Mouse (Mus musculus) MEL (cell line): Measurements from ENCODE around the gene Tbc1d17. TPM values are rescaled to one million over a fixed set of nuclear protein-coding genes. Genes with fewer than 3 reads are reported as not detected.
A peak's percentile ranks its signal among the peaks of the same experiment; 100 is the strongest.

Experiments used
- DNase-seq: peaks from one replicate; pipeline ENCODE4 v3.0.0; 2011; ENCODE audit warnings: low read depth, low spot score
- H3K27ac ChIP-seq: 2 replicates; pipeline ENCODE4 v1.5.1; 2012; ENCODE audit warnings: low read depth, mild to moderate bottlenecking, control low read depth, low read length, moderate library complexity; ENCODE audit not compliant: control insufficient read depth
- H3K27me3 ChIP-seq, 2 experiments: fragments of 150-350 bp in 1 of 2; sonication (generic) in 1 of 2; 2 replicates each; pipeline ENCODE4 v1.6.1; 2012; ENCODE audit warnings: low read length in 2 of 2, mild to moderate bottlenecking in 2 of 2, improper control_type of control experiment in 1 of 2, moderate library complexity in 1 of 2; ENCODE audit not compliant: insufficient read depth in 2 of 2, control insufficient read depth in 1 of 2
- H3K36me3 ChIP-seq, 2 experiments: 2 replicates each; pipeline ENCODE4 v1.6.1; 2012 to 2014; ENCODE audit warnings: low read length in 2 of 2, improper control_type of control experiment in 1 of 2, inconsistent platforms in 1 of 2, mild to moderate bottlenecking in 1 of 2; ENCODE audit not compliant: insufficient read depth in 2 of 2, control insufficient read depth in 1 of 2
- H3K4me1 ChIP-seq, 2 experiments: fragments of 150-350 bp in 1 of 2; sonication (generic) in 1 of 2; 2 replicates each; pipeline ENCODE4 v1.6.1; 2012; ENCODE audit warnings: low read length in 2 of 2, improper control_type of control experiment in 1 of 2, mild to moderate bottlenecking in 1 of 2; ENCODE audit not compliant: insufficient read depth in 2 of 2, control insufficient read depth in 1 of 2
- H3K4me3 ChIP-seq, 2 experiments: fragments of 150-350 bp in 1 of 2; sonication (generic) in 1 of 2; 2 replicates each; pipeline ENCODE4 v1.5.1; 2012; ENCODE audit warnings: low read depth in 2 of 2, low read length in 2 of 2, mild to moderate bottlenecking in 2 of 2, moderate library complexity in 2 of 2, control low read depth in 1 of 2, improper control_type of control experiment in 1 of 2; ENCODE audit not compliant: control insufficient read depth in 1 of 2, insufficient read depth in 1 of 2
- H3K79me2 ChIP-seq: 2 replicates; pipeline ENCODE4 v1.6.1; 2012; ENCODE audit warnings: mild to moderate bottlenecking, low read length, moderate library complexity; ENCODE audit not compliant: control insufficient read depth, poor library complexity, insufficient read depth
- H3K9ac ChIP-seq: 2 replicates; pipeline ENCODE4 v1.6.1; 2012; ENCODE audit warnings: low read depth, mild to moderate bottlenecking, control low read depth, low read length, moderate library complexity; ENCODE audit not compliant: control insufficient read depth, poor library complexity, severe bottlenecking
- H3K9me3 ChIP-seq: fragments of 150-350 bp; sonication (generic); replicated peaks from 2 replicates; pipeline ENCODE4 v1.6.1; 2012; ENCODE audit warnings: mild to moderate bottlenecking, low read length, improper control_type of control experiment, moderate library complexity; ENCODE audit not compliant: insufficient read depth
- BHLHE40 ChIP-seq: IDR thresholded peaks from 2 replicates; pipeline ENCODE4 v1.6.1; 2012; ENCODE audit warnings: low read depth, mild to moderate bottlenecking, inconsistent platforms, low read length, improper control_type of control experiment, borderline replicate concordance
- CHD1 ChIP-seq: IDR thresholded peaks from 2 replicates; pipeline ENCODE4 v1.6.1; 2012; ENCODE audit warnings: low read depth, mild to moderate bottlenecking, inconsistent platforms, low read length, improper control_type of control experiment
- CTCF ChIP-seq, 3 experiments: IDR thresholded peaks in 2 of 3; conservative IDR thresholded peaks in 1 of 3; 2 replicates each; pipeline ENCODE4 v1.5.1; 2011 to 2012; ENCODE audit warnings: low read length in 3 of 3, low read depth in 2 of 3, mild to moderate bottlenecking in 2 of 3, improper control_type of control experiment in 1 of 3, inconsistent platforms in 1 of 3, mixed read lengths in 1 of 3, moderate library complexity in 1 of 3; ENCODE audit not compliant: control insufficient read depth in 1 of 3, insufficient read depth in 1 of 3, poor library complexity in 1 of 3, severe bottlenecking in 1 of 3
- E2F4 ChIP-seq: IDR thresholded peaks from 2 replicates; pipeline ENCODE4 v1.6.1; 2011; ENCODE audit warnings: low read depth, low read length, improper control_type of control experiment, borderline replicate concordance
- EP300 ChIP-seq, 2 experiments: IDR thresholded peaks; 2 replicates each; pipeline ENCODE4 v1.6.1; 2011; ENCODE audit warnings: improper control_type of control experiment in 2 of 2, low read length in 2 of 2, low read depth in 1 of 2, mild to moderate bottlenecking in 1 of 2
- ETS1 ChIP-seq: IDR thresholded peaks from 2 replicates; pipeline ENCODE4 v1.6.1; 2012; ENCODE audit warnings: low read depth, mild to moderate bottlenecking, inconsistent platforms, low read length, improper control_type of control experiment, moderate library complexity
- JUND ChIP-seq: IDR thresholded peaks from 2 replicates; pipeline ENCODE4 v1.6.1; 2011; ENCODE audit warnings: low read depth, mild to moderate bottlenecking, improper control_type of control experiment, low read length
- MEF2A ChIP-seq: IDR thresholded peaks from 2 replicates; pipeline ENCODE4 v1.6.1; 2014; ENCODE audit warnings: low read depth, mild to moderate bottlenecking, inconsistent platforms, low read length, improper control_type of control experiment; ENCODE audit not compliant: poor library complexity, insufficient replicate concordance, severe bottlenecking; ENCODE audit errors: extremely low read depth
- MXI1 ChIP-seq: IDR thresholded peaks from 2 replicates; pipeline ENCODE4 v1.6.1; 2011; ENCODE audit warnings: mild to moderate bottlenecking, low read depth, low read length, improper control_type of control experiment
- MYB ChIP-seq: IDR thresholded peaks from 2 replicates; pipeline ENCODE4 v1.6.1; 2011; ENCODE audit warnings: mild to moderate bottlenecking, low read depth, low read length, improper control_type of control experiment
- POLR2AphosphoS2 ChIP-seq: IDR thresholded peaks from 2 replicates; pipeline ENCODE4 v1.6.1; 2011; ENCODE audit warnings: low read length, improper control_type of control experiment
- POLR2AphosphoS5 ChIP-seq: IDR thresholded peaks from 2 replicates; pipeline ENCODE4 v1.6.1; 2012; ENCODE audit warnings: low read depth, borderline replicate concordance, mild to moderate bottlenecking, inconsistent platforms, low read length, moderate library complexity, mixed read lengths
- RCOR1 ChIP-seq: IDR thresholded peaks from 2 replicates; pipeline ENCODE4 v1.6.1; 2012; ENCODE audit warnings: low read depth, mild to moderate bottlenecking, inconsistent platforms, low read length, improper control_type of control experiment
- TAL1 ChIP-seq: IDR thresholded peaks from 2 replicates; pipeline ENCODE4 v1.6.1; 2012; ENCODE audit warnings: mild to moderate bottlenecking, inconsistent platforms, low read length, moderate library complexity, mixed read lengths
- UBTF ChIP-seq: IDR thresholded peaks from 2 replicates; pipeline ENCODE4 v1.6.1; 2012; ENCODE audit warnings: low read depth, mild to moderate bottlenecking, inconsistent platforms, low read length, improper control_type of control experiment, moderate library complexity, borderline replicate concordance; ENCODE audit not compliant: insufficient read depth
- USF2 ChIP-seq, 2 experiments: IDR thresholded peaks; 2 replicates each; pipeline ENCODE4 v1.6.1; 2011 to 2012; ENCODE audit warnings: improper control_type of control experiment in 2 of 2, low read length in 2 of 2, borderline replicate concordance in 1 of 2, inconsistent platforms in 1 of 2, low read depth in 1 of 2, mild to moderate bottlenecking in 1 of 2; ENCODE audit not compliant: insufficient read depth in 1 of 2
- ZC3H11A ChIP-seq: IDR thresholded peaks from 2 replicates; pipeline ENCODE4 v1.6.1; 2012; ENCODE audit warnings: low read depth, mild to moderate bottlenecking, inconsistent platforms, low read length, improper control_type of control experiment
- ZMIZ1 ChIP-seq: IDR thresholded peaks from 2 replicates; pipeline ENCODE4 v1.6.1; 2012; ENCODE audit warnings: low read depth, mild to moderate bottlenecking, inconsistent platforms, low read length, improper control_type of control experiment, moderate library complexity
- polyA plus RNA-seq, 2 experiments: library from polyadenylated mRNA; stranded (reverse) in 1 of 2; unstranded in 1 of 2; fragments of >175 nt in 1 of 2; fragments of >200 nt in 1 of 2; gene quantifications; 2 replicates each; pipeline versions ENCODE4 v1.2.1 to v1.2.4; 2012; ENCODE audit warnings: low replicate concordance in 2 of 2, low read depth in 1 of 2; ENCODE audit not compliant: insufficient read length in 2 of 2, insufficient read depth in 1 of 2, missing spikeins in 1 of 2
- total RNA-seq: library from RNA; depleted of rRNA; stranded (reverse); fragments of 300-350 nt; gene quantifications from 2 replicates; pipeline ENCODE4 v1.2.3, GENCODE M21; 2012

Gene Tbc1d17
- total and polyA plus RNA-seq, 3 experiments = 16.7 to 29.5 TPM; not detected in 1

DNA sequence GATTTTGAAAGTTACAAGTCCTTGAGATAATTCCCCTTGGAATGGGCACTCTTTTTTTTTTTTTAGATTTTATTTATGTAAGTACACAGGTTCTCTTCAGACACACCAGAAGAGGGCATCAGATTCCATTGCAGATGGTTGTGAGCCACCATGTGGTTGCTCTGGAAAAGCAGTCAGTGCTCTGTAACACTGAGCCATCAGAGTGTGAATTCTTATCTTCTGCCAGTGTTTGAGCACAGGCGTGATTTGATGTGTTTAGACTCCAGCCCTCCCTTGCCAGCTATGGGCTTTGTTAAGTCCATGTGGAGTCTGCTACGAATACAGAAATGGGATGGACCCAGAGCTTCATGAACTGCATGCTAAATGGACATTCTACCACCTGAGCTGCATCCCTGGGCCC lies 30.7 kb downstream of the Tbc1d17 start (continued):
- no peak for TF ChIP-seq MEF2A
- TF ChIP-seq USF2 (IDR thresholded peaks at IDR 0.05; ENCODE audit: borderline replicate concordance in 1 of 2, insufficient read depth in 1 of 2, low read depth in 1 of 2, low read length in 2 of 2) = no peak
- no peak for TF ChIP-seq POLR2AphosphoS2
- TF ChIP-seq CHD1 = no peak
- no peak for TF ChIP-seq E2F4
- no peak for TF ChIP-seq ETS1
- peak; percentile 81 for TF ChIP-seq RCOR1
- TF ChIP-seq CTCF (IDR thresholded peaks at IDR 0.05 in 2 of 3, conservative IDR thresholded peaks at IDR 0.05 in 1 of 3; ENCODE audit: control insufficient read depth in 1 of 3, insufficient read depth in 1 of 3, low read depth in 2 of 3, low read length in 3 of 3, poor library complexity in 1 of 3, severe bottlenecking in 1 of 3) = peak; percentile 15 to 57 (median 24); a peak in 3 of 6 replicates
- TF ChIP-seq EP300 (IDR thresholded peaks at IDR 0.05; ENCODE audit: low read depth in 1 of 2, low read length in 2 of 2) = no peak
- no peak for TF ChIP-seq JUND
- TF ChIP-seq ZC3H11A = no peak
- no peak for TF ChIP-seq MYB
- no peak for TF ChIP-seq UBTF

DNA sequence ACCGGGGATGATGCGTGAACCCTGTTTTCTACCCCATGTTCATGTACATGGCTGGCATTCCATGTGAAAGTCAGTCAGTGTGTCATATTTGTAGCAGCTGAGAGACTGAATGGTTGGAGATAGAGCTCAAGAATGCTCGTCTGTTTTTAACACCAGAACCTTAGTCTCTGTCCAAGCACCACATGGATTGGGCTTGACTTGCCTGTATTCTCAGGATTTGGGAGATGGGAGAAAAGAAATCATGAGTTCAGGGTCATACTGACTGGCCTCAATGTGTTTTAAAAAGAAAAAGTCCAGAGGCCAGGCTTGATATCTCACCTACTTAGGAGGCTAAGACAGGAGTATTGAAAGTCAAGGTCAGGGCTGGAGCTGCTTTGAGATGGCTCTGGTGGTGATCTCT lies 31.4 kb downstream of the Tbc1d17 start:
- peak overlapping the region; percentile 87 to 94 for H3K4me3 ChIP-seq
- H3K36me3 ChIP-seq = peaks cover 8 to 47% of the 10 kb centered on the region in 2 experiments
- peak; percentile 39 for DNase-seq
- H3K9me3 ChIP-seq = no peaks in the 10 kb centered on the region
- peaks cover 25 to 48% of the 10 kb centered on the region in 2 experiments for H3K4me1 ChIP-seq
- no peaks in the 10 kb centered on the region for H3K27me3 ChIP-seq
- H3K9ac ChIP-seq = peak overlapping the region; percentile 97
- H3K27ac ChIP-seq = peak overlapping the region; percentile 93
- TF ChIP-seq RCOR1 (0 out of 2 replicates have a peak, but pooled peaks have one; percentile 24), POLR2AphosphoS5 (no peak), ZC3H11A (no peak), ZMIZ1 (no peak), MEF2A (no peak), MXI1 (no peak), BHLHE40 (no peak), CTCF (IDR thresholded peaks at IDR 0.05 in 2 of 3, conservative IDR thresholded peaks at IDR 0.05 in 1 of 3; ENCODE audit: control insufficient read depth in 1 of 3, insufficient read depth in 1 of 3, low read depth in 2 of 3, low read length in 3 of 3, poor library complexity in 1 of 3, severe bottlenecking in 1 of 3) (0 out of 6 replicates have a peak, but pooled peaks of 1 of the 3 experiments have one; percentile 4), TAL1 (no peak)
- H3K79me2 ChIP-seq = peaks cover 69% of the 10 kb centered on the region
